Mouse (Mus musculus) spleen, adult 2 months (tissue): ENCODE measurements around the gene Pidd1. TPM values are rescaled to one million over a fixed set of nuclear protein-coding genes. Genes with fewer than 3 reads are reported as not detected.

Source experiments
- DNase-seq, 2 experiments: peaks; one replicate each; pipeline versions ENCODE4 v3.0.0 to v3.0.0-alpha.2; 2012 to 2021; ENCODE audit warnings: low spot score in 2 of 2, low read depth in 1 of 2
- H3K27ac ChIP-seq: fragments of 200-500 bp; 2 replicates; pipeline ENCODE4 v1.5.1; 2012; ENCODE audit warnings: low read length, inconsistent platforms; ENCODE audit not compliant: insufficient read depth
- H3K27me3 ChIP-seq: fragments of 200-500 bp; 2 replicates; pipeline ENCODE4 v1.6.1; 2012; ENCODE audit warnings: mild to moderate bottlenecking, moderate library complexity, low read length, inconsistent platforms; ENCODE audit not compliant: control insufficient read depth, insufficient read depth
- H3K36me3 ChIP-seq: fragments of 200-500 bp; 2 replicates; pipeline ENCODE4 v1.6.1; 2012; ENCODE audit warnings: mild to moderate bottlenecking, low read length, inconsistent platforms; ENCODE audit not compliant: control insufficient read depth, insufficient read depth
- H3K4me1 ChIP-seq: fragments of 200-500 bp; 2 replicates; pipeline ENCODE4 v1.6.1; 2011; ENCODE audit warnings: inconsistent platforms; ENCODE audit not compliant: control insufficient read depth, insufficient read depth, insufficient read length
- H3K4me3 ChIP-seq: fragments of 200-500 bp; 2 replicates; pipeline ENCODE4 v1.5.1; 2011; ENCODE audit warnings: mild to moderate bottlenecking, inconsistent platforms; ENCODE audit not compliant: insufficient read depth, insufficient read length; ENCODE audit errors: extremely low read depth
- CTCF ChIP-seq: fragments of 200-500 bp; IDR thresholded peaks from 2 replicates; pipeline ENCODE4 v1.5.1; 2011; ENCODE audit warnings: mild to moderate bottlenecking, inconsistent platforms; ENCODE audit not compliant: insufficient read depth, insufficient read length, insufficient replicate concordance; ENCODE audit errors: extremely low read depth
- POLR2A ChIP-seq: fragments of 200-500 bp; IDR thresholded peaks from 2 replicates; pipeline ENCODE4 v1.6.1; 2011; ENCODE audit warnings: low read depth, low read length, inconsistent platforms
- WGBS: fragments of 180-500 bp; shearing (Covaris S2); methylation state at CpG from one replicate; pipeline ENCODE4 v1.1.7; 2018; 5-methylcytosine and 5-hydroxymethylcytosine counted together
- polyA plus RNA-seq: library from polyadenylated mRNA; depleted of rRNA; stranded (reverse); fragments of >200 nt; gene quantifications from 2 replicates; pipeline ENCODE4 v1.2.3, GENCODE M21; 2012

Pidd1 gene
- polyA plus RNA-seq, 1 experiment: 20.4 TPM

- H3K27me3 ChIP-seq: no peaks in the 10 kb centered on the region
- no peak overlapping the region for H3K27ac ChIP-seq
- TF ChIP-seq CTCF (no peak), POLR2A (no peak)
- H3K4me1 ChIP-seq: no peaks in the 10 kb centered on the region
- DNase-seq: no peak
- 80% methylated on average over 12 of the region's 12 CpGs for WGBS
- peaks cover 10% of the 10 kb centered on the region for H3K36me3 ChIP-seq
- no peak overlapping the region for H3K4me3 ChIP-seq
Observed at GRCm38 (mm10) chr7:141426948-141427730, 16.7 kb downstream of the Pidd1 start.

- no peak for DNase-seq
- Histone ChIP-seq H3K27ac (no peak overlapping the region), H3K27me3 (no peaks in the 10 kb centered on the region), H3K36me3 (no peaks in the 10 kb centered on the region), H3K4me3 (no peak overlapping the region), H3K4me1 (peaks cover 2% of the 10 kb centered on the region; the same call in 1 of the 2 replicates)
- WGBS: 81% methylated on average over 4 of the region's 4 CpGs
- no peak for TF ChIP-seq CTCF
- no peak for TF ChIP-seq POLR2A
Observed at GRCm38 (mm10) chr7:141423811-141424210, 20.0 kb downstream of the Pidd1 start.

- Histone ChIP-seq H3K27me3 (no peaks in the 10 kb centered on the region), H3K36me3 (no peaks in the 10 kb centered on the region), H3K27ac (no peak overlapping the region), H3K4me3 (no peak overlapping the region), H3K4me1 (peaks cover 3% of the 10 kb centered on the region; the same call in 1 of the 2 replicates)
- WGBS: 88% methylated on average over 9 of the region's 9 CpGs
- no peak for DNase-seq
- no peak for TF ChIP-seq POLR2A
Observed at GRCm38 (mm10) chr7:141420030-141420702, 23.7 kb downstream of the Pidd1 start.

- peaks cover 8% of the 10 kb centered on the region; the same call in 1 of the 2 replicates for H3K4me1 ChIP-seq
- TF ChIP-seq CTCF (no peak), POLR2A (no peak)
- no peak overlapping the region for H3K27ac ChIP-seq
- no peak overlapping the region for H3K4me3 ChIP-seq
- no peak for DNase-seq
- no peaks in the 10 kb centered on the region for H3K27me3 ChIP-seq
- no peaks in the 10 kb centered on the region for H3K36me3 ChIP-seq
- 44% methylated on average over 7 of the region's 7 CpGs for WGBS
Observed at GRCm38 (mm10) chr7:141418970-141419369, 24.9 kb downstream of the Pidd1 start.

- H3K27me3 ChIP-seq: no peaks in the 10 kb centered on the region
- H3K4me1 ChIP-seq: peaks cover 12% of the 10 kb centered on the region; the same call in 1 of the 2 replicates
- 78% methylated on average over 8 of the region's 8 CpGs for WGBS
- no peak overlapping the region for H3K4me3 ChIP-seq
- H3K27ac ChIP-seq: no peak overlapping the region
- TF ChIP-seq POLR2A (no peak), CTCF (no peak)
- no peaks in the 10 kb centered on the region for H3K36me3 ChIP-seq
- DNase-seq: no peak
Observed at GRCm38 (mm10) chr7:141417731-141418681, 25.8 kb downstream of the Pidd1 start.

GRCm38 (mm10) chr7:141416144-141416841 lies 27.5 kb downstream of the Pidd1 start:
- Histone ChIP-seq H3K4me3 (no peak overlapping the region), H3K4me1 (peaks cover 12% of the 10 kb centered on the region; the same call in 1 of the 2 replicates), H3K36me3 (no peaks in the 10 kb centered on the region), H3K27me3 (no peaks in the 10 kb centered on the region), H3K27ac (no peak overlapping the region)
- WGBS: 93% methylated on average over 6 of the region's 6 CpGs
- DNase-seq: no peak
- TF ChIP-seq POLR2A (no peak), CTCF (no peak)
